Mouse (Mus musculus): Measurements from ENCODE around the gene Tmeff2.

DNA sequence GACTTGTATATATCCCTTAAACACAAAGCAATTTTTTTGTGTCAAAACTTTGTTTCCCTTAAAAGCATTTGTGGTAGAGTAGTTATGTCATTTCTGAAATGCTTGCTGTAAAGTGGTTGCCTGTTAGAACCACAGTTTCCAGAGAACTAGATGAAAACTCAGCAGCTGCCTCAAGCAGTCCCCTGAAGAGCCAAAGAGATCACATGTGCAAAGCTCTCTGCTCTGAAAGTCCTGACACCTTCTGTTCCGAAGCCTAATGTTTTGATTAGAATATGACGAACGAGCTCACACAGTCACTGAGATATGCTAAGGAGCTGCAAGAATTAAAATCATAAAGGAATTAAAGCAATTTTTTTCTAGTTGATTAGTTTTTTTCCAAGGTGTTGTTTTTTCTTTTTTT is 107.9 kb downstream of the Tmeff2 start:
- TF ChIP-seq TAL1 (IDR thresholded peaks at IDR 0.05; ENCODE audit: low read length): no peak
- TF ChIP-seq GATA1 (IDR thresholded peaks at IDR 0.05; ENCODE audit: low read length): no peak

Data from erythroblast, embryonic 14.5 days (primary cell).